Mouse (Mus musculus): ENCODE results near the gene Clcn6. TPM values are rescaled to one million over a fixed set of nuclear protein-coding genes. Genes with fewer than 3 reads are reported as not detected.

Gene Clcn6
- total and polyA plus RNA-seq, 2 experiments from 2014 or later: 26.3 to 61.0 TPM

GRCm38 (mm10) chr4:148001866-148002265 is 36.8 kb downstream of the Clcn6 start:
- ATAC-seq (no peak), DNase-seq (no peak)
- Histone ChIP-seq H3K9me3 (ENCODE audit: low read length) (no peaks in the 10 kb centered on the region), H3K27ac (ENCODE audit: low read depth, low read length) (no peak overlapping the region), H3K4me1 (ENCODE audit: insufficient read depth) (peaks cover 4% of the 10 kb centered on the region; the same call in 1 of the 2 replicates), H3K4me3 (ENCODE audit: low read depth, low read length) (no peak overlapping the region), H3K9ac (no peak overlapping the region), H3K27me3 (ENCODE audit: insufficient read depth, low read length) (no peaks in the 10 kb centered on the region), H3K36me3 (ENCODE audit: insufficient read depth) (peaks cover 40% of the 10 kb centered on the region), H3K4me2 (ENCODE audit: low read depth) (no peak overlapping the region)
- TF ChIP-seq CTCF (IDR thresholded peaks at IDR 0.05; ENCODE audit: low read depth): no peak
- 45% methylated on average over 8 of the region's 8 CpGs for WGBS

- H3K27me3 ChIP-seq (ENCODE audit: insufficient read depth, low read length): no peaks in the 10 kb centered on the region
- no peak for DNase-seq
- no peaks in the 10 kb centered on the region for H3K9me3 ChIP-seq (ENCODE audit: low read length)
- WGBS: 73% methylated on average over 17 of the region's 17 CpGs
- H3K4me2 ChIP-seq (ENCODE audit: low read depth): no peak overlapping the region
- no peak overlapping the region for H3K27ac ChIP-seq (ENCODE audit: low read depth, low read length)
- peaks cover 4% of the 10 kb centered on the region; the same call in 1 of the 2 replicates for H3K4me1 ChIP-seq (ENCODE audit: insufficient read depth)
- H3K36me3 ChIP-seq (ENCODE audit: insufficient read depth): peaks cover 34% of the 10 kb centered on the region
- H3K4me3 ChIP-seq (ENCODE audit: low read depth, low read length): no peak overlapping the region
- ATAC-seq: peak; percentile 10; the same call in 1 of the 2 replicates
- no peak for TF ChIP-seq CTCF (IDR thresholded peaks at IDR 0.05; ENCODE audit: low read depth)
- no peak overlapping the region for H3K9ac ChIP-seq
Measured at GRCm38 (mm10) chr4:148001013-148001789, 37.4 kb downstream of the Clcn6 start.

- Histone ChIP-seq H3K27me3 (ENCODE audit: insufficient read depth, low read length) (no peaks in the 10 kb centered on the region), H3K27ac (ENCODE audit: low read depth, low read length) (no peak within 1 kb of the TSS), H3K9ac (peak within 1 kb of the TSS; percentile 14; the same call in 1 of the 2 replicates), H3K36me3 (ENCODE audit: insufficient read depth) (peaks cover 25% of the 10 kb centered on the region), H3K4me1 (ENCODE audit: insufficient read depth) (peaks cover 4% of the 10 kb centered on the region; the same call in 1 of the 2 replicates), H3K4me2 (ENCODE audit: low read depth) (no peak within 1 kb of the TSS), H3K9me3 (ENCODE audit: low read length) (no peaks in the 10 kb centered on the region), H3K4me3 (ENCODE audit: low read depth, low read length) (no peak within 1 kb of the TSS)
- no peak for TF ChIP-seq CTCF (IDR thresholded peaks at IDR 0.05; ENCODE audit: low read depth)
- ATAC-seq (peak; percentile 70), DNase-seq (peak; percentile 51)
- 47% methylated on average over 12 of the region's 12 CpGs for WGBS
Measured at GRCm38 (mm10) chr4:148000202-148000772, 38.3 kb downstream of the Clcn6 start, which contains the start of gene Nppa. Gene Nppa, plus strand, starts transcription at chr4:148000722.

- DNase-seq (no peak), ATAC-seq (no peak)
- Histone ChIP-seq H3K9ac (no peak overlapping the region), H3K9me3 (ENCODE audit: low read length) (no peaks in the 10 kb centered on the region), H3K27me3 (ENCODE audit: insufficient read depth, low read length) (no peaks in the 10 kb centered on the region), H3K4me1 (ENCODE audit: insufficient read depth) (peaks cover 2% of the 10 kb centered on the region; the same call in 1 of the 2 replicates), H3K27ac (ENCODE audit: low read depth, low read length) (no peak overlapping the region), H3K36me3 (ENCODE audit: insufficient read depth) (no peaks in the 10 kb centered on the region), H3K4me2 (ENCODE audit: low read depth) (no peak overlapping the region), H3K4me3 (ENCODE audit: low read depth, low read length) (no peak overlapping the region)
- WGBS: 80% methylated on average over 3 of the region's 3 CpGs
- no peak for TF ChIP-seq CTCF (IDR thresholded peaks at IDR 0.05; ENCODE audit: low read depth)
Measured at GRCm38 (mm10) chr4:147995311-147995710, 43.3 kb downstream of the Clcn6 start.

GRCm38 (mm10) chr4:147993571-147994095 is 45.0 kb downstream of the Clcn6 start:
- Histone ChIP-seq H3K4me1 (ENCODE audit: insufficient read depth) (no peaks in the 10 kb centered on the region), H3K9me3 (ENCODE audit: low read length) (no peaks in the 10 kb centered on the region), H3K36me3 (ENCODE audit: insufficient read depth) (no peaks in the 10 kb centered on the region), H3K4me2 (ENCODE audit: low read depth) (no peak overlapping the region), H3K27ac (ENCODE audit: low read depth, low read length) (no peak overlapping the region), H3K4me3 (ENCODE audit: low read depth, low read length) (no peak overlapping the region), H3K27me3 (ENCODE audit: insufficient read depth, low read length) (no peaks in the 10 kb centered on the region), H3K9ac (no peak overlapping the region)
- ATAC-seq: no peak
- WGBS: 67% methylated on average over 7 of the region's 7 CpGs
- no peak for DNase-seq
- no peak for TF ChIP-seq CTCF (IDR thresholded peaks at IDR 0.05; ENCODE audit: low read depth)

GRCm38 (mm10) chr4:147985205-147986132 is 53.2 kb downstream of the Clcn6 start, which contains the start of gene Nppb:
Gene Nppb, plus strand, starts transcription at chr4:147985788.
- TF ChIP-seq CTCF (IDR thresholded peaks at IDR 0.05; ENCODE audit: low read depth): no peak
- no peak within 1 kb of the TSS for H3K27ac ChIP-seq (ENCODE audit: low read depth, low read length)
- no peak within 1 kb of the TSS for H3K4me3 ChIP-seq (ENCODE audit: low read depth, low read length)
- 39% methylated on average over 20 of the region's 20 CpGs for WGBS
- H3K36me3 ChIP-seq (ENCODE audit: insufficient read depth): no peaks in the 10 kb centered on the region
- ATAC-seq: no peak; the same call in 1 of the 2 replicates
- H3K4me2 ChIP-seq (ENCODE audit: low read depth): no peak within 1 kb of the TSS
- no peaks in the 10 kb centered on the region for H3K4me1 ChIP-seq (ENCODE audit: insufficient read depth)
- no peaks in the 10 kb centered on the region for H3K27me3 ChIP-seq (ENCODE audit: insufficient read depth, low read length)
- H3K9ac ChIP-seq: no peak within 1 kb of the TSS
- no peaks in the 10 kb centered on the region for H3K9me3 ChIP-seq (ENCODE audit: low read length)
- DNase-seq: no peak

Data from forebrain, postnatal 0 days (tissue).